Mouse (Mus musculus) stomach, embryonic 16.5 days (tissue): ENCODE results near the gene Cse1l. TPM values are rescaled to one million over a fixed set of nuclear protein-coding genes. Genes with fewer than 3 reads are reported as not detected.

Source experiments
- ATAC-seq: fragments of 200-750 bp; cut with Nextera tagmentation; 2 replicates; pipeline ENCODE4 v1.8.0; 2017; ENCODE audit warnings: moderate number of reproducible peaks, moderate TSS enrichment; ENCODE audit not compliant: insufficient read depth, low FRiP score
- H3K27ac ChIP-seq: fragments of 300-500 bp; sonication (generic); 2 replicates; pipeline ENCODE4 v1.5.1; 2014; ENCODE audit warnings: low read length
- H3K27me3 ChIP-seq: fragments of 300-500 bp; sonication (generic); 2 replicates; pipeline ENCODE4 v1.6.1; 2014; ENCODE audit warnings: low read length, control low read depth, mixed read lengths; ENCODE audit not compliant: control insufficient read depth, insufficient read depth
- H3K36me3 ChIP-seq: fragments of 300-500 bp; sonication (generic); 2 replicates; pipeline ENCODE4 v1.6.1; 2014; ENCODE audit warnings: low read length; ENCODE audit not compliant: control insufficient read depth, insufficient read depth
- H3K4me1 ChIP-seq: fragments of 300-500 bp; sonication (generic); 2 replicates; pipeline ENCODE4 v1.6.1; 2014; ENCODE audit warnings: low read length, control low read depth, mixed read lengths; ENCODE audit not compliant: control insufficient read depth, insufficient read depth
- H3K4me2 ChIP-seq: fragments of 300-500 bp; sonication (generic); 2 replicates; pipeline ENCODE4 v1.6.1; 2014; ENCODE audit warnings: low read depth, low read length, mixed read lengths
- H3K4me3 ChIP-seq: fragments of 300-500 bp; sonication (generic); replicated peaks from 2 replicates; pipeline ENCODE4 v1.5.1; 2014; ENCODE audit warnings: mild to moderate bottlenecking, low read length
- H3K9ac ChIP-seq: fragments of 300-500 bp; sonication (generic); 2 replicates; pipeline ENCODE4 v1.6.1; 2014; ENCODE audit warnings: low read length
- H3K9me3 ChIP-seq: fragments of 300-500 bp; sonication (generic); replicated peaks from 2 replicates; pipeline ENCODE4 v1.6.1; 2016; ENCODE audit warnings: low read length, control low read depth; ENCODE audit not compliant: control insufficient read depth
- WGBS: fragments of 180-500 bp; shearing (Covaris S2); extraction: QIAGEN DNeasy Blood & Tissue Kit; methylation state at CpG from one replicate; pipeline ENCODE4 v1.1.7; 2014; 5-methylcytosine and 5-hydroxymethylcytosine counted together
- polyA plus RNA-seq: library from polyadenylated mRNA; unstranded; fragments of >200 nt; fragmentation: Nextera tagmentation; extraction: Ambion mirVana; gene quantifications from 2 replicates; pipeline ENCODE4 v1.2.1, GENCODE M21; 2015

The Cse1l gene
- polyA plus RNA-seq, 1 experiment from 2014 or later = 94.0 TPM

GRCm38 (mm10) chr2:166875561-166875960 is 30.3 kb upstream of the Cse1l start:
- Histone ChIP-seq H3K36me3 (0 out of 2 replicates have a peak, but pooled peaks cover 2% of the 10 kb centered on the region), H3K9me3 (no peaks in the 10 kb centered on the region), H3K27me3 (no peaks in the 10 kb centered on the region), H3K4me2 (no peak overlapping the region), H3K4me3 (no peak overlapping the region), H3K4me1 (no peaks in the 10 kb centered on the region), H3K27ac (no peak overlapping the region), H3K9ac (no peak overlapping the region)
- ATAC-seq = no peak
- WGBS = 85% methylated on average over 6 of the region's 6 CpGs

- 0 out of 2 replicates have a peak, but pooled peaks cover 2% of the 10 kb centered on the region for H3K36me3 ChIP-seq
- H3K9me3 ChIP-seq = no peaks in the 10 kb centered on the region
- no peak overlapping the region for H3K4me2 ChIP-seq
- ATAC-seq = no peak
- H3K4me1 ChIP-seq = no peaks in the 10 kb centered on the region
- H3K27me3 ChIP-seq = no peaks in the 10 kb centered on the region
- no peak overlapping the region for H3K9ac ChIP-seq
- WGBS = 82% methylated on average over 10 of the region's 10 CpGs
- H3K4me3 ChIP-seq = no peak overlapping the region
- H3K27ac ChIP-seq = no peak overlapping the region
These were observed 29.5 kb upstream of the Cse1l start for GRCm38 (mm10) chr2:166876331-166876730.

- Histone ChIP-seq H3K4me3 (no peak overlapping the region), H3K9ac (no peak overlapping the region), H3K36me3 (peaks cover 4% of the 10 kb centered on the region), H3K4me1 (no peaks in the 10 kb centered on the region), H3K27me3 (no peaks in the 10 kb centered on the region), H3K4me2 (no peak overlapping the region), H3K27ac (no peak overlapping the region), H3K9me3 (no peaks in the 10 kb centered on the region)
- whole genome bisulfite sequencing = 87% methylated on average over 7 of the region's 7 CpGs
- ATAC-seq = no peak
These were observed 20.8 kb upstream of the Cse1l start for GRCm38 (mm10) chr2:166885066-166885465.

- no peak overlapping the region for H3K4me2 ChIP-seq
- peaks cover 8% of the 10 kb centered on the region for H3K36me3 ChIP-seq
- no peak overlapping the region for H3K27ac ChIP-seq
- 75% methylated on average over 10 of the region's 10 CpGs for WGBS
- H3K4me3 ChIP-seq = no peak overlapping the region
- no peak for ATAC-seq
- no peak overlapping the region for H3K9ac ChIP-seq
- no peaks in the 10 kb centered on the region for H3K27me3 ChIP-seq
- no peaks in the 10 kb centered on the region for H3K4me1 ChIP-seq
- no peaks in the 10 kb centered on the region for H3K9me3 ChIP-seq
These were observed 20.2 kb upstream of the Cse1l start for GRCm38 (mm10) chr2:166885619-166886018.

GRCm38 (mm10) chr2:166886231-166886630 is 19.6 kb upstream of the Cse1l start:
- Histone ChIP-seq H3K27ac (no peak overlapping the region), H3K4me1 (no peaks in the 10 kb centered on the region), H3K9ac (no peak overlapping the region), H3K9me3 (no peaks in the 10 kb centered on the region), H3K4me3 (no peak overlapping the region), H3K27me3 (no peaks in the 10 kb centered on the region), H3K4me2 (no peak overlapping the region), H3K36me3 (peaks cover 8% of the 10 kb centered on the region)
- WGBS = 85% methylated on average over 3 of the region's 3 CpGs
- no peak for ATAC-seq

GRCm38 (mm10) chr2:166887816-166888215 is 18.0 kb upstream of the Cse1l start:
- peaks cover 8% of the 10 kb centered on the region for H3K36me3 ChIP-seq
- WGBS = 35% methylated on average over 11 of the region's 11 CpGs
- no peaks in the 10 kb centered on the region for H3K9me3 ChIP-seq
- H3K27me3 ChIP-seq = no peaks in the 10 kb centered on the region
- H3K9ac ChIP-seq = no peak overlapping the region
- no peak overlapping the region for H3K4me3 ChIP-seq
- no peaks in the 10 kb centered on the region for H3K4me1 ChIP-seq
- H3K27ac ChIP-seq = no peak overlapping the region
- no peak overlapping the region for H3K4me2 ChIP-seq
- no peak for ATAC-seq

GRCm38 (mm10) chr2:166891366-166891880 is 14.4 kb upstream of the Cse1l start:
- no peak overlapping the region for H3K4me2 ChIP-seq
- no peaks in the 10 kb centered on the region for H3K9me3 ChIP-seq
- no peak overlapping the region for H3K9ac ChIP-seq
- 72% methylated on average over 9 of the region's 9 CpGs for whole genome bisulfite sequencing
- no peak overlapping the region for H3K4me3 ChIP-seq
- no peaks in the 10 kb centered on the region for H3K4me1 ChIP-seq
- peaks cover 4% of the 10 kb centered on the region; the same call in 1 of the 2 replicates for H3K36me3 ChIP-seq
- no peak for ATAC-seq
- H3K27me3 ChIP-seq = no peaks in the 10 kb centered on the region
- H3K27ac ChIP-seq = no peak overlapping the region

- no peaks in the 10 kb centered on the region for H3K27me3 ChIP-seq
- WGBS = 90% methylated on average over 8 of the region's 8 CpGs
- H3K9ac ChIP-seq = no peak overlapping the region
- no peak for ATAC-seq
- no peaks in the 10 kb centered on the region for H3K4me1 ChIP-seq
- peaks cover 4% of the 10 kb centered on the region; the same call in 1 of the 2 replicates for H3K36me3 ChIP-seq
- H3K4me2 ChIP-seq = no peak overlapping the region
- no peak overlapping the region for H3K4me3 ChIP-seq
- no peaks in the 10 kb centered on the region for H3K9me3 ChIP-seq
- no peak overlapping the region for H3K27ac ChIP-seq
These were observed 13.6 kb upstream of the Cse1l start for GRCm38 (mm10) chr2:166892158-166892680.

- 93% methylated on average over 5 of the region's 5 CpGs for WGBS
- no peak for ATAC-seq
- Histone ChIP-seq H3K9me3 (no peaks in the 10 kb centered on the region), H3K9ac (no peak overlapping the region), H3K4me1 (no peaks in the 10 kb centered on the region), H3K4me2 (no peak overlapping the region), H3K27me3 (no peaks in the 10 kb centered on the region), H3K27ac (no peak overlapping the region), H3K4me3 (no peak overlapping the region), H3K36me3 (peaks cover 4% of the 10 kb centered on the region; the same call in 1 of the 2 replicates)
These were observed 12.8 kb upstream of the Cse1l start for GRCm38 (mm10) chr2:166893036-166893435.
